Mouse (Mus musculus): ENCODE results near the gene Cx3cr1.

- TF ChIP-seq CTCF (IDR thresholded peaks at IDR 0.05; ENCODE audit: insufficient read depth, low read length) (no peak), POLR2A (IDR thresholded peaks at IDR 0.05; ENCODE audit: borderline replicate concordance, extremely low read depth, low read depth, low read length) (no peak)
These were observed 21.2 kb downstream of the Cx3cr1 start for GRCm38 (mm10) chr9:120048495-120048894.

Measured in lung, adult 2 months (tissue).